Mouse (Mus musculus): Measurements from ENCODE around the gene Gpsm1.

The Gpsm1 gene

DNA sequence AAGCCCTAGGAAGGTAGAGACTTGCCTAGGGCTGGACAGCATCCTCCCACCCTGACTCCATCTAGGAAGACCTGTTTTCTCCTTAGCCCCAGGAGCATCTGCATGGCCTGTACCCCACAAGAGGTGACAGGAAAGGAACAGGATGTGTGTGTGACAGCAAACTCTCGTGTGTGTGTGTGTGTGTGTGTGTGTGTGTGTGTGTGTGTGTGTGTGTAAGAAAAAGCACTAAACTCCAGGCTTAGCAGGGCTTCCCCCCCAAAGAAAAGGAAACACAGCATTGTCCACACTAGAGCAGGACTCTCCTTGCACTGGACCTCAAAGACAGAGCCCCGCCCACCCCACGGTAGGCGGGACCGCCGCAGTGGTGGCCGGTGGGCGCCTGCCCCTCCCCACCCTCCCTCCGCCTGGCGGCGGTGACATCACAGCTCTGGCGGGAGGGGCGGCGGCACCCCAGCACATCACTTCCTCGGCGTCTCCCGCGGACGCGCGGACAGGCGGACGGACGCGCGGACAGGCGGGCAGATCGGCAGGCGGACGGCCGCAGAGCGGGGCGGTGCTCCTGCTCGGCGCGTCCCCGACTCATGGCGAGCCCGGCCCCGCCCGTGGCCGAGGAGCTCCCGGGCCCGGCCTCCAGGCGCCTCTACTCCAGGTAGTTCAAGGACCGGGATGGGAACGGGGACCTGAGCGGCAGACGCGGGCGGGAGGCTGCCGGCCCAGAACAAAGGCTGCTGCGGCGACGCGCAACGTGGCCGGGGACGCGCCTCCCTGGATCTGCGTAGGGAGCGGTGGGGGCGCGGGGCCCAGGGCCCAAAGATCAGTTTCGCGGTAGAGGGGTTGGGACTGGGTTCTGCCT is at the start of gene Gpsm1:
TSS of gene Gpsm1 (plus strand) at position 444 of the 853 bp plus-strand sequence.
- CTCF ChIA-PET: no interaction called here

DNA sequence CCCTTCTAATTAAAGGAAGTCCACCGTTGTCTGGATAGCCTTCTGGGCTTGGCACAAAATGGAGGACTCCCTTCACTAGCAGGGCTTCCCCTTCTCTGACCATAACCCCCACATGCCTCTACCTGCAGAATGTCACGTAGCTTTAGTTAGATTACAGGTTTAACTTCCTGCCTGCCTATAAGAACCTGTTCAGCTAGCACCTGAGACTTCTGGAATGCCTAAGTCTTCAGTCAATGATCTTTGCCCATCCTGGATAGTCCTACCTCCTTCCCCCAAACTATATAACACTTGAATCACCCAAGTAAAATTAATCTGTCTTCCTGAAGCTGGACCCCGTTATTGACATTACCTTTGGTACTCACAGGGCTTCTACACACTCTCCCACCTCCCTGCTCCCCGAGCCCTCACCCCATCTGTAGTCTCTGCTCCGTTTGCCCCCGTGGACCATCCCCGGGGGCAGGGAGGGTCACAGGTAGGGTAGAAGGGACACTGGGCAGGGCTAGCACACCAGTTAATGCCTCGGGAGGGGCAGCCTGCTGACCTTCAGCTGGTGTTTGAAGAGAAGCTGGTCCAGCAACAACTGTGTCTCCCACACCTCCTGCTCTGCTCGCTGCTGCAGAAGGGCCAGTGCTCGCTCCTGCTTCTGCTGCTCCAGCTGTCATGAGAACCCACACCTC is 49.1 kb upstream of the Gpsm1 start:
- CTCF ChIA-PET: no interaction called here

DNA sequence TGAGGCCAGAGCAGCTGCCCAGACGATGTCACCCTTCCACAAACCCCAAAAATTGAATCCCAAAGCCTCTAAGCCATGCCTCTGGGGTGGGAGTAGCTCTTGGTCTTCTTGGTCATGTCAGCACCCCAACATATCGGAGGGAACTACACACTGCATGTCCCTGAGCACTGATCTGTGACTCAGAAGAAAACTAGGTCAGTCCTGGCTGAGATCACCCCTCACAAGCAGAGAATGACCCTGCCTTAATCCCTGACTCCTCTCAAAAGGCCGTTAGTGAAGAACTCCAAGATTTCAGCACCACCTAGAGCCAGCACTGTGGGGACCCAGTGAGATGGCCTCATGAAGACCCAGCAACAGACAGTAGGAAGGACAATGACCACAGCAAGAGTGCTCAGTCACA is 47.1 kb upstream of the Gpsm1 start:
- CTCF ChIA-PET: no interaction called here

DNA sequence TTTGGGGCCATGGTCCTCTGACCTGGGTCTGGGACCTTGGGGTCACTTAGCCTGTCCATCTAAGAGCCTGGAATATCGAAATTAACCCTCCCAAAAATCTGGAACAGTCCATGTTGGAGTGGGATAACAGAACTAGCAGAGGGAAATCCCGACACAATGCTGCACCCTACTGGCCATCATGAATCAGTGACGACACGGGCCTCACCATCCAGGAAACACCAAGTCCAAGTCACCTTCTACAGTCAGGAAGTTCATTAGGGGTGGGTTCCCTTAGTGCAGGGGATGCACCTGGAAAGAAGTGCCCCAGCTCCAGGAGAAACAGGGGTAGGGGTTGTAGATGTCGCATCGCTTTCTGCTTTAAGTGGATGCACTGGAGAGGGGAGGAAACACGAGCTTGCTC is 41.7 kb upstream of the Gpsm1 start:
- CTCF ChIA-PET: no interaction called here

DNA sequence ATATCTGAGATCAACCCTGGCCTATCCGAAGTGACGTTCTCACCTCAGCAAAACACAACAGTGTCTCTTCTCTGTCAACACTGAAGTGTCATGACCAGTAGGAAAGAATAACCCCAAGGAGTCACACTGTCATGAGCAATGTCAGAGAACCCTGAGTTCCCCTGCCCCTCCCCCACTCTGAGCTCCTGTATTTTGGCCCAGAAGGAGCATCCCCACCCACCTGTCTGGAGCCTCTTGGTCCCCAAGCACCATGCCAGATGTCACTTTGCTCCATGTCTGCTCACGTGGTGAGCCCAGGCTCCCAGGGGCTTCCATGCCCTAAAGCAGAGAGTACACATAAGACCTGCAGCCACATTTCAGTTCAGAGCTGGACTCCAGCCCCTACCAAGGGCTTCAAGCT is 35.6 kb upstream of the Gpsm1 start:
- CTCF ChIA-PET: no interaction called here

DNA sequence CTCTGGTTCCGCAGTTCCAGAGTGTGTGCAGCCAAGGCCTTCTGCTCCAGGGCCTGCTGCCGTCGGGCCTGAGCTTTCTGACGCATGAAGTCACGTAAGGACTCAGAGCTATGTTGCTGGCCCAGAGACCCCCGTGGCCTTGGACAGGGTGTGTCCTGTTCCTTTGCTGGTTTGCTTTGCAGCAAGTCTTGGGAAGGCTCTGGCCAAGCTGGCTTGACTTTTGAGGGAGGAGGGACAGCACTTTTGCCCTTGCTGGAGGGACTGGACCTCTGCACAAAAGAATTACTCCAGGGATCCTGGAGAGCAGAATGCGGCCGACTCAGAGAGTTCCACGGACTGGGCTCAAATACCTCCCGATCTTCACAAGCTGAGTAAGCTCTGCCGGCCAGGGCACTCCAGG is 34.7 kb upstream of the Gpsm1 start:
- CTCF ChIA-PET: no interaction called here

DNA sequence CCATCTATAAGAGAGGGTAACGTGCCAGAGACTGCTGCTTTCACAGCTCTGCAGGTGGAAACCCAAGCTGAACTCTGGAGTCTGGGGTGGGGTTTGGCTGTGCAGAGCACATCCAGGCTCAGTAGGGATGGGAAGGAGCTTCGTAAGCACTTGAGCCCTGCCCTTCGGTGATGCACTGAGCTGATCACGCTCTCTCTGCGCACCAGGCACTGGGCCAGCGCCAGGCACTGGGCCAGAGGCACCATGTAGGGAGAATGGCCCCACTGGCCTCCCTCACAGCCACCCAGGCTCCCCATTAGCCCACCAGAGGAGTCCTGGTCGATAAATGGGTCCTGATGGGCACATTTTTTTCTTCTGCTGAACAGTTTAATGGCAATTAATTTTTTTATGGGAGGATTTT is 29.5 kb upstream of the Gpsm1 start:
- CTCF ChIA-PET: no interaction called here

DNA sequence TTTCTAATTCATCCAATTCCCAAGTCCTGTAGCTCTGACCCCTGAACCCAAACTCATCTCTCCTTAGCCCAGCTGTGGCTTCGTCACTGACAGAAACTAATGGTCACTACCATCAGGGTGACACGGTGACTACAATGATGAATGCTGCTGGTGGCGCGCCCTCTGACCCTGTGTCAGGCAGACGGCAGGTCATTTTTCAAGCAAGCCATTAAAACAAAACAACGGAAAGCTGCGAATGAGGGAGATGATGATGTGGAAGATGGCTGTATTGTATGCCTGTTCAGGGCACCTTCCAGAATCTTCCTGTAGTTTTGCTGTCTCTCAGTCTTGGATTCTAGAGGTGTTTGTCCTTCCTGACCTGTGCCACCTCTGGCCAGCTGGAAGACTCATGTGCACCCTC is 28.9 kb upstream of the Gpsm1 start:
- CTCF ChIA-PET: interaction anchor here (0.6 kb wide), 1 partner anchor 15 kb away, joined by 3 read pairs; no protein-coding TSS in a partner anchor

DNA sequence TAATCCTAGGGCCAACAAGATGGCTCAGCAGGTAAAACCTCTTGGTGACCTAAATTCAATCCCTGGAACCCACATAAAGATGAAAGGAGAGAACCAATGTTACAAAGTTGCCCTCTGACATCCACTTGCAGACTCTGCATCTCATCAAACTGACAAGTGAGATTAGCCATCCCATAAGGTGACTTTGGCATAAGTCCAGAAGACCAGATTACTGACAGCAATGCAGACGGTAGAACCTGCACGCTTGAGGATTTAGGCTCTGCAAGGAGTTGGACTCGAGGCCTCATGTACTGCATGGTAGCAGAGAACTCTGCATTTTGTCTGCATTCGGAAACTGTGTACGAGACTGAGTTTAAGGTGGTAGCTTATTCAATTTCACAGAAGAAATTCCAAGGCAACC is 25.2 kb upstream of the Gpsm1 start:
- CTCF ChIA-PET: no interaction called here

DNA sequence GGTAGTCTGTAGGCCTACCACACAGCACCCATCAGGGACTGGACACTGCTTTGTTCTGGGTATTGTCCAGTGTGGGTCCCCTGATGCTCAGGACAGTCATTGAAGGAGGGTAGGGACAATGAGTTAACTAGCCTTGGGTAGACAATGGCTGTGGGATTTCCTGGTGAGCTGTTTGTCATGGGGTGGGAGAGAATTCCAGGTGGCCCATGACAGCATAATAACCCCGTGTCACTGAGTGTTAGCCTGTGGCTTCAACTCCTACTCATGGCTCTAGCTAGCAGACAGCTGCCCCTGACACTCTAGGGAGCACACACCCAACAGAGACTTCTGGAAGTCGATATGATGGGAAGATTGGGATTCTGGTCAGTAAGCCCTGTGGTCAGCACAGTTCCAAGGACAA is 20.9 kb upstream of the Gpsm1 start, which contains the start of gene Ccdc187:
TSS of gene Ccdc187 (minus strand) at position 101 of the 400 bp plus-strand sequence.
- CTCF ChIA-PET: no interaction called here

DNA sequence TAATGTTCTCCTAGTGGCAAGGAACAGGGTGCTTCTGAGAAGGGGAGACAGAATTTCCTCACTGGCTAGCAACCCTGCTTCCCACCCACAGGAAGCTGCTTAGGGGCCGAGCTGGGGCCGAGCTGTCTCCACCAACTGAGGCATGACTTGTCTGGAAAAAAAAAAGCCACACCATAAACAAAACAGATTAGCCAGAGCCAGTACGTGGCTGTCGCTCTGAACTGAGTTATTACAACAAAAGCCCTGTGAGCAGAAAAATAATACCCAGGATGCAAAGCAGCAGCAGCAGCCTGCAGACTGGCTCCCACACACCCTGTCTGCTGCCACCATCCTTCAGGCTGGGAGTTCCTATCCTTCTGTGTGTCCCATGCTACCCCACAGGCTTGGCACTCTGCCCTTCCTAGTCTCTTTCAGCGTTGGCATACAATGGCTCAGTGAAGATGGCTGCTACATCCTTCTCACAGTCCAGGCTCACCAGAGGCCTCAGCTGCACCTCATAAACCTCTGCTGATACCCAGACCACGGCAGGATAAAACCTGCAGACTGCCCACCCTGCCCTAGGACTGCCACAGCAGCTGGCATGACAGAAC is 18.6 kb upstream of the Gpsm1 start:
- CTCF ChIA-PET: no interaction called here

DNA sequence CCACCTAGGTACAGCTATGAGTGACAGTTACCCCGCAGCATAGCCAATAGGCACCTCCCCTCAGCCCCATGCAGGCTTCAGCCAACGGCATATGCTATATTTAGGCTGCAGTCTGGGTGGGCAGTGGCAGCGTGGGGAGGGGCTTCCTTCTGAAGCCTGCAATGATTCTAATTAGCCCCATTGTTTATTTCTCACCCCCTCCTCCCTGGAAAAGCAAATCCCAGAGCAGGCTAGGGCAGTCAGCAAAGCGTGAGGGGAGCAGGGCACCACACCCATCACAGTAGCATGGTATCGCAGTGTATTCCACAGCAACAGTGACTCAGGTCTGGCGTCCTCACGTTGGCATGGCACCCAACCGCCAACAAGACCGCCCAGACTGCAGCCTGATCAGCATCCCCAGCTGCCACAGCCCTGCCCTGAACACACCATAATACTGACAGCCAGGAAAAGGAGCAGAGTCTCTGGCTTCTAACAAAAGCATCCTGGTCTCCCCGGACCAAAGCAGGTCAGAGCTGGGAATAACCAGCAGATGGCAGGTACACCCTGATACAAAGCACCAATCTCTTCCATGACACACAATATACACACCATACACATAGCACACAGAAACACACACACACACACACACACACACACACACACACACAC is 17.0 kb upstream of the Gpsm1 start:
- CTCF ChIA-PET: interaction anchor here (0.6 kb wide), 1 partner anchor 67 kb away, joined by 3 read pairs; no protein-coding TSS in a partner anchor

DNA sequence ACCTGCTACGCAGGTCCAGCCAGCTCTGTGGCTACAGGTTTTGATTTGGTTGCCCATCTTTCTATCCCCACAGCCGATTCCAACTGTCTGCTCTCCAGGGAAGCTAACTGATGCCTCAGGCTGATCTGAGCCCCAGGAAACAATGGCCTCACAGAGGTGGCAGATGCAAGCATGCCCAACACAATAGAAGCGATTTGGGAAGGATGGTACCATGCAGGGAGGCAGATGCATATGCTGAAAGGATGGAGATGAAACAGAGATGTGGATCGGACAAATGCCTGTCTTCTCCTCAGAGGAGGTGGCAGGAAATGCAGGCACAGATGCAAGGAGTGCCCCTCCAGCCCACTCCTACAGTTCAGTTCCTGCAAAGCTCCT is 16.5 kb upstream of the Gpsm1 start:
- CTCF ChIA-PET: no interaction called here

DNA sequence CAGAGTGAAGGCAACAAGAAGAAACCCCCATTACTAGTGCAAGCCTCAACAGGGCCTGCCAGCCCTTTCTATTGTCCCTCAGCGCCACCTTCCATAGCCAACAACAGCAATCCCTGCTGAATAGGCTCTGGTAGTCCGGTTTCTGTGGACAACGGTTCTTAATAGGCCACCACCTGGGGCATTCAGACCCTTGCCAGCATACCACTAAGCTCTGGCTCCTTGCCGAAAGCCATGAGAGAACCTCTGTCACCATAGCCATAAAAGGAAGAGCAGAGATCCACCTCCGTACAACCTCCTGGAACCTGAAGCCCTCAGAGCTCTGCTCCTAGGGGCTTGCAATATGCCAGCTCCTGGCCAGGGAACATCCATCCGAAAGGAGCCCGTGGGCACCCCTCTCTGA is 16.0 kb upstream of the Gpsm1 start:
- CTCF ChIA-PET: no interaction called here

DNA sequence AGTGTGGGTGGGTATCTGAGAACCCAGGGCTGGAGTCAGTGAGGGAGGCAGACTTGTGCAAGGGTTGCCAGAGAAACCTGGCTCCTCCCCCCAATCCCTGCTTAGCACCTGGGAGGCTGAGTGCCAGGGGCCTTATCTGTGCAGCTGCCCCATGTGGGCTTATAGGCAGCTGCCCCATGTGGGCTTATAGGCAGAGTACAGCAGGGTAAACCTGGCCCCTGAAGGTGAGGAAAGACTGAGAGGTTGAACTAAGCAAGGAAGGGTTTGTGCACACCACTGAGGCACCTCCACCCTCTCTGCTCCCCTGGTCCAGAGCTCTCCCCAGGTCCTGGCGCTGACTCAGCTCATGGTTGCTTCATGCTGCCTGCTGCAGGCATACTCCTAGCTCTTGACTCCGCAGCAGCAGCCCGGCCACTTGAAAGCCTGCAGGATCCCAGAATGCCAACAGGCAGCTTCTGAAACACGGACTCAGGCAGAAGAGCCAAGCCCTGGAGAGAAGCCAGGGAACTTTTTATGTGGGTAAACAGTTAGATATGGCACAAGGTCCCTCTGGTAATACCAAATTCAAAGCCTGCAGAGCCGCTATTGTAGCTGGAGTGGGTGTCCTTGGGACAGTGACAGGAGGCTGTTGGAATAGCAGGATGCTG is 15.0 kb upstream of the Gpsm1 start:
- CTCF ChIA-PET: interaction anchor here (0.7 kb wide), 1 partner anchor 578 kb away, joined by 9 read pairs; no protein-coding TSS in a partner anchor

DNA sequence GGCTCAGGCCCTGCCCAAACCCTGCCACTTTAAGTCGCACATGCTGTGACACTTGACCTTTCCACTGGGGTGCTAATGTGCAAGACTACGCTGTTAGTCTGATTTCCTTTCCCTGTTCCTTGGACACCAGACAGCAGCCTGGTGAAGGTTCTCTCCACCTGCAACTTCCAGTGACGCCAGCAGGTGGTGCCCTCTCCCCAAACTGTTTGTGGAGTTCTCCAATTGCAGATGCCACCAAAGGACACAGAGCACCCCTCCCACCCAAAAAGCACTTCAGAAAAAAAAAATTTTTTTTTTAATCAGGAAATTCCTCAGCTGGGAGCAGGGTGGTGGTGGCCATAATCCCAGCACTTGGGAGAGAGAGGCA is 14.5 kb upstream of the Gpsm1 start:
- CTCF ChIA-PET: interaction anchor here (0.6 to 0.7 kb wide), 3 partner anchors 14 to 911 kb away, joined by 3 to 9 read pairs (median 6); no protein-coding TSS in a partner anchor

DNA sequence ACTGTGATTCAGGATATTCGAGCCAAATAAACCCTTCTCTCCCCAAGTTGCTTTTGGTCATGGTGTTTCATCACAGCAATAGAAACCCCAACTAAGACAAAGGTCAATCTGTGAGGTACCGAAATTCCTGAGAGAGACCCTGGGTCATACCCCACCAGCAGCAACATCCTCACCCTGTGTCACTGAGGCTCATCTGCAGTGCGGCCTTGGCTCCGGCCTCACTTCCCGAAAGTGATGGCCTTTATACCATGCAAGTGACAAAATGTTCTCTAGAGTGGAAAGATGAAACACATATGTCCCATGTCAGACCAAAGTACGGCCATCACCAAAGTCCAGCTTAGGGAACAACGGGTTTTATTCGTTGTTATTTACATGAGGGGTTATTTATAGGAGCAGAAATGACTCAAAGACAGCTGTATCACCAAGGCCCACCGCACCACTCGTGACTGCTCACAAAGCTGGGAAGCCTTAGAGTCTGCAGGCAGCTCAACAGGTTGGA is 13.3 kb upstream of the Gpsm1 start:
- CTCF ChIA-PET: interaction anchor here (0.6 kb wide), 1 partner anchor 205 kb away, joined by 3 read pairs; no protein-coding TSS in a partner anchor

DNA sequence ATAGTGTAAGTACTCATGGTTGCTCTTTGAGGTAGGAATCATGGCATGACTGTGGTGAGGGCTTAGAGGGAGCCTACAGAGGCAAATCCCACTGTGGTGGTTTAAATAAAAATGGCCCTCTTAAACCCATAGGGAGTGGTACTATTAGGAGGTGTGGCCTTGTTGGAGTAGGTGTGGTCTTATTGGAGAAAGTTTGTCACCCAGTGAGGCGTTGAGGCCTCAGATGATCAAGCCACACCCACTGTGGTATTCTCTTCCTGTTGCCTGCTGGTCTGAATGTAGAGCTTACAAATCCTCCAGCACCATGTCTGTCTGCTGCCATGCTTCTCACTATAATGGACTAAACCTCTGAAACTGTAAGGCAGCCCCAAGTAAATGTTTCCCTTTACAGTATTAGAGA is 10.6 kb upstream of the Gpsm1 start:
- CTCF ChIA-PET: no interaction called here

DNA sequence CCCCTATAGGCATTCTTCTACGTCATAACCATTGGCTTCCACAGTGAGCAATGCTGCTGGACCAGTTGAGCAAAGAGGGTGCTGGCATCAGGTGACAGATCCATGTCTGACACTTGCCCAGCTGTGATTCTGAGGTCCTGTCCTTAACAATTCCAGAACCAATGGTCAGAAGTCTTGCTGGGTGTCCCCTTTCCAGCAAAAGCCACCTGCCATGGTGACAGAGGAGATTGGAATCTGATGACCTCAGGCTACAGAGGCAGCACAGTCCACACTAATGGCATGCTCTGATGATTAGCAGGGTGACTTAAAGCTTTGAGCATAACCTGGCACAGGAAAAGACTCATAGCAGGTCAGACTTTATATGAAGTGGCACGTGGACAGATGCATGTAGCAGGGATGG is 9.8 kb upstream of the Gpsm1 start:
- CTCF ChIA-PET: no interaction called here

DNA sequence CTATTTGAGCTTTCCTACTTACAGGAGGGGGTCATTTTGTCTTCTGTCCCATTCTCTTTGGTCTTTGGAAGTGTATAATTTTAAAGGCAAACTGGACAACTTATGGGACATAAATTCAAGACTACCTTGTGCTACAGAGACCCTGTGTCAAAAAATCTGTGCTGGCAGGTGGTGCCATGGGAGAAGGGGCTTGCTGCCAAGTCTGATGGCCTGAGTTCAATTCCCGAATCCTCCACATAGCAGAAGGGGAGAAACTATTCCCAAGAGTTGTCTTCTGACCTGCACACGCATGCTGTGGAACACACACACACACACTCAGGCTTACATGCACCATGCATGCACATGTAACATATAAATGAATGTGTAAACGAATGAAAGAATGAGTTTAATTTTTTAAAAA is 8.6 kb upstream of the Gpsm1 start:
- CTCF ChIA-PET: no interaction called here

DNA sequence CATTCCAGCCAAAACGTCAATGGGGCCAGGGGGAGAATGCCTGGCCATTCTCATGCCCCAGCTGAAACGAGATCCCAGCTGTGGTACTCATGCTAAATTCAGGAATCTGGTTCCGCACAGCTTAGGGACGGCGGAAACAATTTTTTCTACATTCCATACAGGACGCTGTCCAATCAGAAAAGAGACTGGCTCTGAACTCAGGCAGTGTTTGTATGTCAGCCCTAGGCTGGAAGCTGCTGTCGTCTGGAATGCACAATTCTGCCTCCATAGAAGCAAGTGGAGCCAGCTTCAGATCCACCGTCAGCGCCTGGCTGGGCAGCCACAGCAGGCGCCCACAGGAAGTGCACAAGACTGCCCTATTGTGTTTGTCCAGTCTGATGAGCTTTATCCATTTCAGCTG is 5.6 kb upstream of the Gpsm1 start:
- CTCF ChIA-PET: no interaction called here

DNA sequence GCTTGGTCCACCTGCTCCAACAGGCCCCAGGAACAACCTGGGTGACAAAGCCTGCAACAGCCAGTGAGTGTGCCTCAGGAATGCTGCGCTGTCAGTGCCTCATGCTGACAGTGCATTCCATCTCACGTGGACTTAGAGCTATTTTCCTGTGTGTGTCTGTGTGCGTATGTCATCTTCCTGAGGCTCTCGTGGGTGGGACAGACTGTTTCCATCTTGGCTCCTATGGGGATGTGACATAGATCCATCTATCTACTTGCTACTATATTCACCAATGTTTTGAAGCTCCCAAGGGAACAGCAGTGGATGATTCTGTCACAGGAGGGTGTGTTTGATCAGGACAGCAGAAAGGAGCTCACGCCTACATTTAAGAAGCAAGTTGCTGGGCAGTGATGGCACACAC is 3.4 kb upstream of the Gpsm1 start:
- CTCF ChIA-PET: no interaction called here
